Mouse (Mus musculus): Measurements from ENCODE around the gene Tulp3. TPM values are rescaled to one million over a fixed set of nuclear protein-coding genes. Genes with fewer than 3 reads are reported as not detected.
A peak's percentile ranks its signal among the peaks of the same experiment; 100 is the strongest.

Tulp3 gene
- polyA plus RNA-seq, 1 experiment from 2014 or later, result 10.6 TPM

- Histone ChIP-seq H3K27ac (ENCODE audit: poor library complexity, severe bottlenecking) (no peak overlapping the region), H3K36me3 (peaks cover 16% of the 10 kb centered on the region), H3K9me3 (replicated peaks) (no peaks in the 10 kb centered on the region), H3K9ac (no peak overlapping the region), H3K4me1 (replicated peaks) (0 out of 2 replicates have a peak, but pooled peaks cover 7% of the 10 kb centered on the region), H3K27me3 (replicated peaks) (no peaks in the 10 kb centered on the region), H3K4me2 (no peak overlapping the region), H3K4me3 (no peak overlapping the region)
- no peak for ATAC-seq (ENCODE audit: insufficient number of reproducible peaks, low FRiP score)
- WGBS, result 79% methylated on average over 16 of the region's 16 CpGs
Observed at GRCm38 (mm10) chr6:128379636-128380035, 24.0 kb upstream of the Tulp3 start.

- Histone ChIP-seq H3K27ac (ENCODE audit: poor library complexity, severe bottlenecking) (no peak overlapping the region), H3K4me1 (replicated peaks) (0 out of 2 replicates have a peak, but pooled peaks cover 10% of the 10 kb centered on the region), H3K4me2 (no peak overlapping the region), H3K27me3 (replicated peaks) (no peaks in the 10 kb centered on the region), H3K36me3 (peaks cover 47% of the 10 kb centered on the region), H3K4me3 (no peak overlapping the region), H3K9ac (no peak overlapping the region), H3K9me3 (replicated peaks) (no peaks in the 10 kb centered on the region)
- WGBS, result 89% methylated on average over 17 of the region's 17 CpGs
- ATAC-seq (ENCODE audit: insufficient number of reproducible peaks, low FRiP score), result no peak
Observed at GRCm38 (mm10) chr6:128376371-128377085, 20.9 kb upstream of the Tulp3 start.

- Histone ChIP-seq H3K27ac (ENCODE audit: poor library complexity, severe bottlenecking) (no peak within 1 kb of the TSS), H3K4me3 (no peak within 1 kb of the TSS), H3K9me3 (replicated peaks) (no peaks in the 10 kb centered on the region), H3K36me3 (peaks cover 61% of the 10 kb centered on the region), H3K4me2 (no peak within 1 kb of the TSS), H3K27me3 (replicated peaks) (no peaks in the 10 kb centered on the region), H3K9ac (no peak within 1 kb of the TSS), H3K4me1 (replicated peaks) (0 out of 2 replicates have a peak, but pooled peaks cover 10% of the 10 kb centered on the region)
- WGBS, result 40% methylated on average over 6 of the region's 6 CpGs
- ATAC-seq (ENCODE audit: insufficient number of reproducible peaks, low FRiP score), result peak; percentile 70; the same call in 1 of the 2 replicates
Observed at GRCm38 (mm10) chr6:128375192-128375591, 19.5 kb upstream of the Tulp3 start, which contains the start of the genes Tex52 and Gm44596. Gene Tex52, plus strand, starts transcription at chr6:128375456. Gene Gm44596, plus strand, starts transcription at chr6:128375503.

GRCm38 (mm10) chr6:128370040-128370439 is 14.4 kb upstream of the Tulp3 start:
- Histone ChIP-seq H3K4me1 (replicated peaks) (peaks cover 19% of the 10 kb centered on the region), H3K27ac (ENCODE audit: poor library complexity, severe bottlenecking) (no peak overlapping the region), H3K9me3 (replicated peaks) (no peaks in the 10 kb centered on the region), H3K36me3 (peaks cover 96% of the 10 kb centered on the region), H3K4me2 (no peak overlapping the region), H3K4me3 (no peak overlapping the region), H3K9ac (no peak overlapping the region), H3K27me3 (replicated peaks) (no peaks in the 10 kb centered on the region)
- ATAC-seq (ENCODE audit: insufficient number of reproducible peaks, low FRiP score), result no peak
- WGBS, result 81% methylated on average over 5 of the region's 5 CpGs

GRCm38 (mm10) chr6:128366466-128366865 is 10.8 kb upstream of the Tulp3 start:
- no peak overlapping the region for H3K4me2 ChIP-seq
- H3K36me3 ChIP-seq, result peaks cover 61% of the 10 kb centered on the region
- WGBS, result 87% methylated on average over 5 of the region's 5 CpGs
- H3K9ac ChIP-seq, result no peak overlapping the region
- H3K4me1 ChIP-seq (replicated peaks), result peaks cover 24% of the 10 kb centered on the region
- no peaks in the 10 kb centered on the region for H3K27me3 ChIP-seq (replicated peaks)
- H3K27ac ChIP-seq (ENCODE audit: poor library complexity, severe bottlenecking), result no peak overlapping the region
- H3K4me3 ChIP-seq, result no peak overlapping the region
- no peaks in the 10 kb centered on the region for H3K9me3 ChIP-seq (replicated peaks)
- ATAC-seq (ENCODE audit: insufficient number of reproducible peaks, low FRiP score), result no peak

GRCm38 (mm10) chr6:128364721-128365120 is 9.1 kb upstream of the Tulp3 start:
- Histone ChIP-seq H3K9ac (no peak overlapping the region; the same call in 1 of the 2 replicates), H3K4me2 (no peak overlapping the region), H3K4me1 (replicated peaks) (peaks cover 30% of the 10 kb centered on the region), H3K4me3 (no peak overlapping the region), H3K27ac (ENCODE audit: poor library complexity, severe bottlenecking) (no peak overlapping the region), H3K27me3 (replicated peaks) (no peaks in the 10 kb centered on the region), H3K9me3 (replicated peaks) (no peaks in the 10 kb centered on the region), H3K36me3 (peaks cover 43% of the 10 kb centered on the region)
- no peak for ATAC-seq (ENCODE audit: insufficient number of reproducible peaks, low FRiP score)
- 78% methylated on average over 6 of the region's 6 CpGs for WGBS

GRCm38 (mm10) chr6:128363007-128363825 is 7.6 kb upstream of the Tulp3 start:
- WGBS, result 1% methylated on average over 38 of the region's 46 CpGs
- Histone ChIP-seq H3K36me3 (peaks cover 37% of the 10 kb centered on the region), H3K27me3 (replicated peaks) (no peaks in the 10 kb centered on the region), H3K4me2 (peak overlapping the region; percentile 95), H3K9me3 (replicated peaks) (no peaks in the 10 kb centered on the region), H3K9ac (peak overlapping the region; percentile 94), H3K27ac (ENCODE audit: poor library complexity, severe bottlenecking) (peak overlapping the region; percentile 92), H3K4me1 (replicated peaks) (peaks cover 30% of the 10 kb centered on the region), H3K4me3 (peak overlapping the region; percentile 95)
- ATAC-seq (ENCODE audit: insufficient number of reproducible peaks, low FRiP score), result peak; percentile 20

- under 1% methylated on average over 54 of the region's 76 CpGs for WGBS
- peak within 1 kb of the TSS; percentile 95 for H3K4me3 ChIP-seq
- peaks cover 30% of the 10 kb centered on the region for H3K4me1 ChIP-seq (replicated peaks)
- H3K27me3 ChIP-seq (replicated peaks), result no peaks in the 10 kb centered on the region
- peak within 1 kb of the TSS; percentile 95 for H3K4me2 ChIP-seq
- H3K9ac ChIP-seq, result peak within 1 kb of the TSS; percentile 94
- peak; percentile 90 for ATAC-seq (ENCODE audit: insufficient number of reproducible peaks, low FRiP score)
- H3K36me3 ChIP-seq, result peaks cover 38% of the 10 kb centered on the region
- peak within 1 kb of the TSS; percentile 92 for H3K27ac ChIP-seq (ENCODE audit: poor library complexity, severe bottlenecking)
- no peaks in the 10 kb centered on the region for H3K9me3 ChIP-seq (replicated peaks)
Observed at GRCm38 (mm10) chr6:128362381-128363006, 6.8 kb upstream of the Tulp3 start, which contains the start of the genes Rhno1 and Foxm1. Gene Rhno1, minus strand, starts transcription at chr6:128362911. Gene Foxm1, plus strand, starts transcription at chr6:128362967.

GRCm38 (mm10) chr6:128361901-128362300 is 6.2 kb upstream of the Tulp3 start:
- ATAC-seq (ENCODE audit: insufficient number of reproducible peaks, low FRiP score), result no peak

GRCm38 (mm10) chr6:128358999-128359398 is 3.3 kb upstream of the Tulp3 start:
- Histone ChIP-seq H3K36me3 (peaks cover 22% of the 10 kb centered on the region), H3K9ac (no peak overlapping the region), H3K4me3 (no peak overlapping the region), H3K27ac (ENCODE audit: poor library complexity, severe bottlenecking) (no peak overlapping the region), H3K9me3 (replicated peaks) (no peaks in the 10 kb centered on the region), H3K4me2 (no peak overlapping the region), H3K4me1 (replicated peaks) (peaks cover 19% of the 10 kb centered on the region), H3K27me3 (replicated peaks) (no peaks in the 10 kb centered on the region)
- ATAC-seq (ENCODE audit: insufficient number of reproducible peaks, low FRiP score), result no peak
- 39% methylated on average over 2 of the region's 2 CpGs for WGBS

More at GRCm38 (mm10) chr6:128361901-128362300, 6.2 kb upstream of the Tulp3 start:
- peaks cover 38% of the 10 kb centered on the region for H3K36me3 ChIP-seq
- H3K4me3 ChIP-seq, result peak overlapping the region; percentile 95
- peak overlapping the region; percentile 95 for H3K4me2 ChIP-seq
- peak overlapping the region; percentile 94 for H3K9ac ChIP-seq
- 20% methylated on average over 9 of the region's 9 CpGs for WGBS
- H3K9me3 ChIP-seq (replicated peaks), result no peaks in the 10 kb centered on the region
- H3K27ac ChIP-seq (ENCODE audit: poor library complexity, severe bottlenecking), result peak overlapping the region; percentile 92
- no peaks in the 10 kb centered on the region for H3K27me3 ChIP-seq (replicated peaks)
- peaks cover 30% of the 10 kb centered on the region for H3K4me1 ChIP-seq (replicated peaks)

All from heart, embryonic 12.5 days (tissue).